Mouse (Mus musculus) lung, adult 2 months (tissue): Measurements from ENCODE around the gene Rpl10. TPM values are rescaled to one million over a fixed set of nuclear protein-coding genes. Genes with fewer than 3 reads are reported as not detected.
A peak's percentile ranks its signal among the peaks of the same experiment; 100 is the strongest.

Source experiments
- DNase-seq: peaks from one replicate; pipeline ENCODE4 v3.0.0; 2022
- H3K4me1 ChIP-seq: fragments of 200-500 bp; 2 replicates; pipeline ENCODE4 v1.6.1; 2011; ENCODE audit warnings: low read length; ENCODE audit not compliant: control insufficient read depth, insufficient read depth
- H3K4me3 ChIP-seq: fragments of 200-500 bp; replicated peaks from 2 replicates; pipeline ENCODE3; 2011; ENCODE audit warnings: low read depth, mild to moderate bottlenecking, control low read depth, low read length; ENCODE audit errors: extremely low read depth
- CTCF ChIP-seq: fragments of 200-500 bp; IDR thresholded peaks from 2 replicates; pipeline ENCODE4 v1.5.1; 2011; ENCODE audit warnings: mild to moderate bottlenecking, low read length, control low read depth; ENCODE audit not compliant: insufficient read depth
- POLR2A ChIP-seq: fragments of 200-500 bp; IDR thresholded peaks from 2 replicates; pipeline ENCODE4 v1.6.1; 2011; ENCODE audit warnings: low read depth, mild to moderate bottlenecking, control low read depth, low read length, borderline replicate concordance; ENCODE audit errors: extremely low read depth
- WGBS: fragments of 180-500 bp; shearing (Covaris S2); methylation state at CpG from one replicate; pipeline ENCODE4 v1.1.7; 2018; 5-methylcytosine and 5-hydroxymethylcytosine counted together
- polyA plus RNA-seq: library from polyadenylated mRNA; depleted of rRNA; stranded (reverse); fragments of >200 nt; gene quantifications from 2 replicates; pipeline ENCODE4 v1.2.3, GENCODE M21; 2012

The Rpl10 gene
- polyA plus RNA-seq, 1 experiment = 1,289 TPM

GRCm38 (mm10) chrX:74246213-74246681 lies 24.4 kb upstream of the Rpl10 start:
- WGBS = 35% methylated on average over 38 of the region's 38 CpGs
- DNase-seq = peak; percentile 76

GRCm38 (mm10) chrX:74246693-74247092 lies 23.9 kb upstream of the Rpl10 start:
- H3K4me1 ChIP-seq = no peaks in the 10 kb centered on the region; the same call in 1 of the 2 replicates
- DNase-seq = peak; percentile 39
- peak overlapping the region; percentile 78 for H3K4me3 ChIP-seq
- no peak for TF ChIP-seq POLR2A
- no peak for TF ChIP-seq CTCF
- WGBS = 31% methylated on average over 15 of the region's 15 CpGs

More at GRCm38 (mm10) chrX:74246213-74246681, 24.4 kb upstream of the Rpl10 start:
- Histone ChIP-seq H3K4me1 (no peaks in the 10 kb centered on the region; the same call in 1 of the 2 replicates), H3K4me3 (peak overlapping the region; percentile 79)
- TF ChIP-seq POLR2A (peak; percentile 98), CTCF (no peak)

GRCm38 (mm10) chrX:74248651-74249050 lies 22.0 kb upstream of the Rpl10 start:
- peak; percentile 59 for DNase-seq
- peak overlapping the region; percentile 31 for H3K4me3 ChIP-seq
- TF ChIP-seq POLR2A (no peak), CTCF (peak; percentile 52)
- WGBS = 14% methylated on average over 3 of the region's 3 CpGs
- H3K4me1 ChIP-seq = no peaks in the 10 kb centered on the region; the same call in 1 of the 2 replicates

- H3K4me1 ChIP-seq = no peaks in the 10 kb centered on the region; the same call in 1 of the 2 replicates
- peak; percentile 64 for DNase-seq
- WGBS = 27% methylated on average over 38 of the region's 38 CpGs
- TF ChIP-seq POLR2A (peak; percentile 56; the same call in 1 of the 2 replicates), CTCF (no peak)
- H3K4me3 ChIP-seq = peak within 1 kb of the TSS; percentile 75
Measured at GRCm38 (mm10) chrX:74249615-74250014, 21.0 kb upstream of the Rpl10 start, which contains the start of gene Flna. TSS of gene Flna (minus strand) at chrX:74249820.

GRCm38 (mm10) chrX:74254153-74254887 lies 16.3 kb upstream of the Rpl10 start, which contains the start of gene Emd:
TSS of gene Emd (plus strand) at chrX:74254687.
- WGBS = 35% methylated on average over 39 of the region's 39 CpGs
- peak; percentile 68 for TF ChIP-seq POLR2A
- no peak for TF ChIP-seq CTCF

GRCm38 (mm10) chrX:74254888-74255565 lies 15.6 kb upstream of the Rpl10 start:
- Histone ChIP-seq H3K4me1 (no peaks in the 10 kb centered on the region; the same call in 1 of the 2 replicates), H3K4me3 (peak overlapping the region; percentile 86)
- DNase-seq = no peak
- 37% methylated on average over 31 of the region's 31 CpGs for WGBS
- no peak for TF ChIP-seq CTCF
- 0 out of 2 replicates have a peak, but pooled peaks have one; percentile 3 for TF ChIP-seq POLR2A

More at GRCm38 (mm10) chrX:74254153-74254887, 16.3 kb upstream of the Rpl10 start, which contains the start of gene Emd:
- Histone ChIP-seq H3K4me3 (peak within 1 kb of the TSS; percentile 86), H3K4me1 (no peaks in the 10 kb centered on the region; the same call in 1 of the 2 replicates)
- peak; percentile 76 for DNase-seq

- TF ChIP-seq CTCF = no peak
- TF ChIP-seq POLR2A = no peak
- H3K4me1 ChIP-seq = no peaks in the 10 kb centered on the region
- 87% methylated on average over 3 of the region's 3 CpGs for WGBS
- DNase-seq = no peak
- no peak overlapping the region for H3K4me3 ChIP-seq
Measured at GRCm38 (mm10) chrX:74257746-74258145, 12.9 kb upstream of the Rpl10 start.

- 36% methylated on average over 3 of the region's 3 CpGs for WGBS
- Histone ChIP-seq H3K4me3 (peak overlapping the region; percentile 72), H3K4me1 (no peaks in the 10 kb centered on the region; the same call in 1 of the 2 replicates)
- TF ChIP-seq POLR2A (no peak), CTCF (no peak)
- DNase-seq = no peak
Measured at GRCm38 (mm10) chrX:74269736-74270061, 913 bp upstream of the Rpl10 start.

GRCm38 (mm10) chrX:74270902-74271551 lies 415 bp downstream of the Rpl10 start:
- WGBS = 25% methylated on average over 27 of the region's 27 CpGs
- TF ChIP-seq CTCF = no peak
- peak; percentile 28; the same call in 1 of the 2 replicates for TF ChIP-seq POLR2A
- H3K4me3 ChIP-seq = peak overlapping the region; percentile 82
- peak; percentile 43 for DNase-seq
- no peaks in the 10 kb centered on the region; the same call in 1 of the 2 replicates for H3K4me1 ChIP-seq
